Mouse (Mus musculus) mesoderm, embryonic 11.5 days (tissue): Measurements from ENCODE around the gene Golm1.

Source experiments
- DNase-seq: peaks from one replicate; pipeline ENCODE4 v3.0.0-alpha.2; 2012; ENCODE audit warnings: low read depth, low spot score

Gene Golm1

GRCm38 (mm10) chr13:59647484-59647883 lies 28.1 kb downstream of the Golm1 start:
- no peak for DNase-seq

- peak; percentile 41 for DNase-seq
Measured at GRCm38 (mm10) chr13:59646674-59647244, 28.9 kb downstream of the Golm1 start.

GRCm38 (mm10) chr13:59645491-59645890 lies 30.1 kb downstream of the Golm1 start:
- DNase-seq: no peak

- DNase-seq: no peak
Measured at GRCm38 (mm10) chr13:59642818-59643217, 32.8 kb downstream of the Golm1 start.

- DNase-seq: no peak
Measured at GRCm38 (mm10) chr13:59640178-59640440, 35.5 kb downstream of the Golm1 start.

GRCm38 (mm10) chr13:59639368-59640177 lies 36.0 kb downstream of the Golm1 start:
- no peak for DNase-seq

- DNase-seq: no peak
Measured at GRCm38 (mm10) chr13:59637800-59638199, 37.8 kb downstream of the Golm1 start.

GRCm38 (mm10) chr13:59634637-59635036 lies 41.0 kb downstream of the Golm1 start:
- no peak for DNase-seq

GRCm38 (mm10) chr13:59626739-59627138 lies 48.9 kb downstream of the Golm1 start:
- DNase-seq: no peak

GRCm38 (mm10) chr13:59624903-59625302 lies 50.7 kb downstream of the Golm1 start:
- no peak for DNase-seq

GRCm38 (mm10) chr13:59624389-59624788 lies 51.2 kb downstream of the Golm1 start:
- DNase-seq: no peak

- no peak for DNase-seq
Measured at GRCm38 (mm10) chr13:59621643-59622489, 53.7 kb downstream of the Golm1 start.

GRCm38 (mm10) chr13:59618463-59618862 lies 57.1 kb downstream of the Golm1 start:
- DNase-seq: no peak

- no peak for DNase-seq
Measured at GRCm38 (mm10) chr13:59615554-59615953, 60.1 kb downstream of the Golm1 start.

- DNase-seq: no peak
Measured at GRCm38 (mm10) chr13:59615152-59615551, 60.5 kb downstream of the Golm1 start.

- DNase-seq: no peak
Measured at GRCm38 (mm10) chr13:59613868-59614267, 61.7 kb downstream of the Golm1 start.

GRCm38 (mm10) chr13:59610437-59610836 lies 65.2 kb downstream of the Golm1 start:
- no peak for DNase-seq

- no peak for DNase-seq
Measured at GRCm38 (mm10) chr13:59609885-59610284, 65.7 kb downstream of the Golm1 start.

- DNase-seq: no peak
Measured at GRCm38 (mm10) chr13:59605221-59605922, 70.2 kb downstream of the Golm1 start.

GRCm38 (mm10) chr13:59604511-59604910 lies 71.1 kb downstream of the Golm1 start:
- peak; percentile 41 for DNase-seq

GRCm38 (mm10) chr13:59603096-59603495 lies 72.5 kb downstream of the Golm1 start:
- no peak for DNase-seq

GRCm38 (mm10) chr13:59592630-59593029 lies 83.0 kb downstream of the Golm1 start:
- no peak for DNase-seq
